Mouse (Mus musculus) E14TG2a.4 (cell line): ENCODE results near the gene Ceacam16.

Source experiments
- CTCF ChIP-seq: conservative IDR thresholded peaks from 2 replicates; pipeline ENCODE4 v1.5.1; 2014; ENCODE audit warnings: low read length
- NANOG ChIP-seq: IDR thresholded peaks from 2 replicates; pipeline ENCODE4 v1.6.1; 2014; ENCODE audit warnings: borderline replicate concordance, low read length, mixed read lengths
- POU5F1 ChIP-seq: IDR thresholded peaks from 2 replicates; pipeline ENCODE4 v1.6.1; 2014; ENCODE audit warnings: low read length, borderline replicate concordance

DNA sequence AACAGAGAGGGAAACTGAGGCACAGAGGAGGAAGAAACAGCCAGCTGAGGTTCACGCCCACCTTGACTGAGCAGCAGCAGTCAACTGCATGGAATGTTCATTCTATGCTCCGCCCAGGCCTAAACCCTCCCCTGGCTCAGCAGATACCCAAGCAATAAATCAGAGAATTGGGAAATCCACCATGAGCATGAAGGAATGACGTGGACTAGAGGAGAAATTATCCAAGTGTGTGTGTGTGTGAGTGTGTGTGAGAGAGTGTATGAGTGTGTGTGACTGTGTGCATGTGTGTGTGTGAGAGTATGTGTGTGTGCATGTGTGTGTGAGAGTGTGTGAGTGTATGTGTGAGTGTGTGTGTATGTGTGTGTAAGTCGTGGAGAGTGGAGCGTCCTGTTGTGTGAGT is 42.7 kb downstream of the Ceacam16 start:
- TF ChIP-seq CTCF = no peak
- TF ChIP-seq NANOG = no peak
- no peak for TF ChIP-seq POU5F1
